Mouse (Mus musculus) megakaryocyte, adult 5-6 weeks (primary cell): ENCODE results near the gene Trim65. TPM values are rescaled to one million over a fixed set of nuclear protein-coding genes. Genes with fewer than 3 reads are reported as not detected.

ENCODE experiments used
- ATAC-seq: 2 replicates; pipeline ENCODE4 v1.8.0; 2016; ENCODE audit warnings: mild to moderate bottlenecking, inconsistent platforms; ENCODE audit not compliant: poor library complexity, severe bottlenecking
- total RNA-seq, 2 experiments: library from RNA; stranded (forward) in 1 of 2; stranded (reverse) in 1 of 2; fragments of 153-499, 151-499 nt in 1 of 2; fragments of 221-1000, 200-1000 nt in 1 of 2; gene quantifications; 2 replicates each; pipeline versions ENCODE4 v1.2.3 to v1.2.4; 2015 to 2017

Gene Trim65
- total RNA-seq, 2 experiments from 2014 or later, result 7.9 to 15.8 TPM

GRCm38 (mm10) chr11:116110131-116110530 lies 20.8 kb downstream of the Trim65 start:
- ATAC-seq, result no peak

- 0 out of 2 replicates have a peak, but pooled peaks have one; percentile 24 for ATAC-seq
These were observed 21.4 kb downstream of the Trim65 start for GRCm38 (mm10) chr11:116109441-116110081.

DNA sequence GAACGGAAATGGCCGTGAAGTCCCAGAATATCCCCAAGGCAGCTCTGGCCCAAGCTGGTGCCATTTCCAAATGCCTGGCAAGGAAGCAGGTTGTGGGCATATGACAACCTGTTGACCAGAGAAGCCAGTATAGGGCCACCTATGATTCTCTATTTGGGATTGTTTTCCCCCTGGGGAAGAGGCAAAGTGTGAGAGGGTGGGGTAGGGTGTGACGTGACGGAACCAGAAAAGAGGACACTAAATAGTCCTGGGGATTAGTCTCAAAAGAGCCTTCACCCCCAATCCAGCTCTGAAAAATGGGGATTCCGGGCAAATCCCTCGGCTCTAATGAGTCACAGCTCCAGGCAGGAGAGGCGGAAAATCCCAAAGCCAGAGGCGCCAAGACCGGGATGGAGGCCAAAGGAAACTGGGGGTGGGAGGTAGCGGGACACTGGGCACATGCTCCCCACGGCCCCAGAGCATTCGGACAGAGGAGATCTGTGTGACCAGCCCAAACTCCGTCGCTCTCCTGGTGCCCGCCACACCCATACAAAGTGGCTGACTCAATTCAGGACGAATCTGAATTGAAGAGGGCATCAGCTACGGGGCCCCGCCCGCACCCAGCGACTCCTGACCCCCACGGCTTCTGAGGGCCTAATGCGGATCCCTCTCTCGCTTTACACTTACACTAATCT lies 22.3 kb downstream of the Trim65 start:
- ATAC-seq, result no peak

GRCm38 (mm10) chr11:116107777-116108285 lies 23.1 kb downstream of the Trim65 start:
- ATAC-seq, result no peak

GRCm38 (mm10) chr11:116106963-116107776 lies 23.8 kb downstream of the Trim65 start:
- ATAC-seq, result no peak

GRCm38 (mm10) chr11:116106154-116106962 lies 24.6 kb downstream of the Trim65 start:
- no peak for ATAC-seq

DNA sequence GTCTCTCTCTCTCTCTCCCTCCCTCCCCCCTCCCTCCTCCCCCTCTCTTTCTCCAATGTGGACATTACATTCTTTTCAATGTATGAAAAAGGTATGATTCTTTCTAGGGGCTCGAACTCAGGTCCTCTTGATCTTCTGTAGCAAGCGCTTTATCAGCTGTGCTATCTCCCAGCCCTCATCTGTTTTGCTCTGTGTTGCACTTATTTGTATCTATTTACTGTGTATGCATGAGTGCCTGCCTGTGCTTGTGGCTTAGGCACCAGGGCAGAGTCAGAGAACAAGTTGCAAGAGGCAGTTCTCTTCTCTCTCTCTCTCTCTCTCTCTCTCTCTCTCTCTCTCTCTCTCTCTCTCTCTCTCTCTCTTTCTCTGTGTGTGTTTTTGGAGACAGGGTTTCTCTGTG lies 25.9 kb downstream of the Trim65 start:
- ATAC-seq, result no peak

DNA sequence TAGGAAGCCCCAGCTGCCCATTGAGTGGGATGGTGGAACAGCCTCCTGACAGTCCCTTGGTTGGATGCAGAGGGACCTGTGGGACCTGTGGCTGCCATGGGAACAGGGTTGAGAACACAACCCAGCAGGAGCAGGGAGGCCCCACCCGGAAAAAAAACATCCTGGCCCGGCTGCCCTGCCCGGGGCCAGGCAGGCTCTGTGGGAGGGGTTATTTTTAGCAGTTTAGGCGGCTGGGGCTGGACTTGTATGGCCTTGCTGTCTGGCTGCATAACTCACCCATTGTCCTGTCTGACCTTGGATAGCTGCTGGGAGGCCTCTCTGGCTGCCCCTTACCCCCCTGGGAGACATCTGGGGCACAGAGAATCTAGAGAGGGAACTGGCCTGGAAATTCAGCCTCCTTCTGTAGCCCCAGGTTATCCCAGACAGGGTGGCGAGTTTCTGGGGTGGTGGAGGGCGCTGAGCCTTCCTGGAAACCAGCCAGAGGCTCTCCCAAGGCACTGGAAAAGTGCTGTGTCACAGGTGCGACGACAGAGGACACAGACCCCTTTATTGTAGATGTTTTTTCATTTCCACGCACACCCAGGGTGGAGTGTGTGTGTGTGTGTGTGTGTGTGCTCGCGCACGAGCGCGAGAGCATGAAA lies 26.8 kb downstream of the Trim65 start:
- no peak for ATAC-seq

GRCm38 (mm10) chr11:116103572-116103971 lies 27.4 kb downstream of the Trim65 start:
- no peak for ATAC-seq

GRCm38 (mm10) chr11:116102472-116102871 lies 28.5 kb downstream of the Trim65 start:
- no peak for ATAC-seq

DNA sequence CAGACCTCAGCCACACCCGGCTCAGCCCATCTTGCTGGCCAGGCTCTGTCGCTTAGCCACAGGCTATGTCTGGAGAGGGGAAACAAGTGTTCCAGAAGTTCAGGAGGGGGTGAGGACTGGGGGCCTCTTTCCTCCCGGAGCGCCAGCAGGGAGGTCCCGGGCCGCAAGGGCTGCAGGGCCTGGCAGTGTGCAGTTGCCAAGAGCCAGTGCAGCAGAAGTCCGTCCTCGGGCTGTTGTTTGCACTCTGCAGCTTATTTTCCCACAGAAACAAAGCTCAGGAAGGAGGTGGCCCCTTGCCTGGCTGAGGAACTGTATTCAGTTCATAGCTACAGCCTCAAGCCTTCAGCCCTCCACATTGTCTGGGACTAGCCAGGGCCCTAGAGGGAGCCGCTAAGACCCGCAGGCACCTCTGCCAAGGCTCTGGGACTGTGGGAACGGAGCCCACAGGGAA lies 29.0 kb downstream of the Trim65 start:
- ATAC-seq, result no peak

- ATAC-seq, result no peak
These were observed 30.1 kb downstream of the Trim65 start for GRCm38 (mm10) chr11:116100839-116101238.

- peak; percentile 24; the same call in 1 of the 2 replicates for ATAC-seq
These were observed 30.5 kb downstream of the Trim65 start for GRCm38 (mm10) chr11:116100385-116100784.

GRCm38 (mm10) chr11:116099462-116099861 lies 31.5 kb downstream of the Trim65 start:
- ATAC-seq, result no peak

DNA sequence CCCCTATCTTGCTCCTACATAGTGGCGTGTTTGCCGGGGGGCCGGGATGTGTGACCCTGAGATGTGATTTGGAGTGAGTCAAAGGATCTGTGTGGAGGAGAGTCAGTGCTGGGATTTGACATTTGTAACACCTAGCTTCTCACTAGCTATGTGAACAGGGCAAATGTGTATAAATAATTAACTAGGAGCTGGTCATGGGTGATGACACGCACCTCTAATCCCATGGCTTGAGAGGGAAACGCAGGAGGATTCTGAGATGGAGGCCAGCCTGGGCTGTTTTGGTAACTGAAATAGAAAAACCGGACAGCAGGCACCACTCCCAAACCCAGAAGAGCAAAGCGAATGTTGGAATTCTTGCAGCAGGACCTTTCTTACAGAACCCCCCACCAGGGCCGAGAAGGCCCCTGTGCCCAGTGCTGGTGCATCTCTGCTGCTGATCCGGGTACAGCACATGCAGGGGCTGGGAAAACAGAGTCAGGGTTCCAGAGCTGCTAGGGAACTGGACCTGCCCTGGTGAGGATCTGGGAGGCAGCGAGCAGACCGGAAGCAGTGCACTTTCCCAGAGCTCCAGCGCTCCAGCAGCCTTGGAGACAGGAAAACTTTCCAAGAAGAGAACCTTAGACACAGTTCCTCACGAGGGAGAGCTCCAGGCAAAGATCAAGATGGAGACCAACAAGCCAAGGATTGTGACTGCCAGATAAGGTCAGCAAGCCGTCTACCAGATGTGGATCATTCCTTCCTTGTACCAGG lies 32.0 kb downstream of the Trim65 start:
- no peak for ATAC-seq

- 0 out of 2 replicates have a peak, but pooled peaks have one; percentile 31 for ATAC-seq
These were observed 34.5 kb downstream of the Trim65 start for GRCm38 (mm10) chr11:116096213-116097108.

DNA sequence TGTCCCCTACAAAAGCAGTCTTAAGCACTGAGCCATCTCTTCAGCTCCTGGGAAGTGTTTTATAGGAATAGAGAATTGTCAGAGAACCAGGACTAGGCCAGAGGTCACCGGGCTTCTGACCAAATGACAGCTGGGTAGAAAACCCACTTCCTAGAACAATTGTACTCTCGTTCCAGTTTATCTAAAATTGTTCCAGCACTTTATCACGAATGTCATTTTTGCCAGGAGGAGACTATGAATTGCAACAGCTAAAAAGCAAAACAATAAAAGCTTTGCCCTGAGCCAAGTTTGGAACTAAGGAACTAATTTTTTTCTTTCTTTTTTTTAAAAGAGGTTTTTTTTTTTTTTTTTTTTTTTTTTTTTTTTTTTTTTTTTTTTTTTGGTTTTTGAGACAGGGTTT lies 35.4 kb downstream of the Trim65 start:
- ATAC-seq, result no peak
